Mouse (Mus musculus) heart, adult 2 months (tissue): ENCODE results near the gene Rasgrp4. TPM values are rescaled to one million over a fixed set of nuclear protein-coding genes. Genes with fewer than 3 reads are reported as not detected.
"Not testable (repeated sequence)": the region's sequence is repeated elsewhere in the genome, so short reads cannot be mapped to it uniquely, and the experiment has no call there.

ENCODE experiments used
- DNase-seq, 2 experiments: peaks; one replicate each; pipeline ENCODE4 v3.0.0; 2021
- H3K27ac ChIP-seq: fragments of 200-600 bp; 2 replicates; pipeline ENCODE4 v1.8.1; 2022
- H3K27me3 ChIP-seq: fragments of 200-500 bp; 2 replicates; pipeline ENCODE4 v1.6.1; 2012; ENCODE audit warnings: mild to moderate bottlenecking, low read length, inconsistent platforms, mixed read lengths; ENCODE audit not compliant: control insufficient read depth, insufficient read depth
- H3K36me3 ChIP-seq: fragments of 200-500 bp; 2 replicates; pipeline ENCODE4 v1.6.1; 2012; ENCODE audit warnings: low read length, inconsistent platforms; ENCODE audit not compliant: control insufficient read depth, insufficient read depth
- H3K4me1 ChIP-seq: fragments of 200-500 bp; 2 replicates; pipeline ENCODE4 v1.6.1; 2011; ENCODE audit warnings: low read length; ENCODE audit not compliant: control insufficient read depth, insufficient read depth
- H3K4me3 ChIP-seq: fragments of 200-600 bp; 2 replicates; pipeline ENCODE4 v1.8.1; 2022
- H3K79me2 ChIP-seq: fragments of 200-500 bp; replicated peaks from 2 replicates; pipeline ENCODE4 v1.6.1; 2012; ENCODE audit warnings: mild to moderate bottlenecking, inconsistent platforms, low read length, moderate library complexity, mixed read lengths; ENCODE audit not compliant: control insufficient read depth, insufficient read depth
- H3K9ac ChIP-seq: fragments of 200-500 bp; 2 replicates; pipeline ENCODE4 v1.6.1; 2012; ENCODE audit warnings: low read depth, mild to moderate bottlenecking, control low read depth, inconsistent platforms, low read length, mixed read lengths
- CTCF ChIP-seq: fragments of 200-600 bp; IDR thresholded peaks from 2 replicates; pipeline ENCODE4 v1.8.1; 2022; ENCODE audit warnings: antibody characterized with exemption, mild to moderate bottlenecking, moderate library complexity
- EP300 ChIP-seq: fragments of 200-500 bp; IDR thresholded peaks from 2 replicates; pipeline ENCODE4 v1.6.1; 2011; ENCODE audit warnings: low read depth, low read length, control low read depth; ENCODE audit not compliant: insufficient read depth
- POLR2A ChIP-seq: fragments of 200-500 bp; IDR thresholded peaks from 2 replicates; pipeline ENCODE4 v1.6.1; 2011; ENCODE audit warnings: mild to moderate bottlenecking, low read depth, low read length, control low read depth; ENCODE audit not compliant: insufficient read depth
- WGBS: fragments of 180-500 bp; shearing (Covaris S2); methylation state at CpG from one replicate; pipeline ENCODE4 v1.1.7; 2018; 5-methylcytosine and 5-hydroxymethylcytosine counted together
- intact Hi-C: fragments of 180-260 bp; cut with DNase I; formaldehyde crosslinking; loops from one replicate; pipeline ENCODE4 v1.15.1; 2025
- polyA plus RNA-seq: library from polyadenylated mRNA; depleted of rRNA; stranded (reverse); fragments of >200 nt; gene quantifications from 2 replicates; pipeline ENCODE4 v1.2.3, GENCODE M21; 2012; rRNA removed
- total RNA-seq, 2 experiments: library from RNA; stranded (reverse); gene quantifications; 2 replicates each; pipeline ENCODE4 v1.2.3; 2021

Rasgrp4 gene
- total and polyA plus RNA-seq, 3 experiments, result 1.4 to 3.6 (median 1.4) TPM

DNA sequence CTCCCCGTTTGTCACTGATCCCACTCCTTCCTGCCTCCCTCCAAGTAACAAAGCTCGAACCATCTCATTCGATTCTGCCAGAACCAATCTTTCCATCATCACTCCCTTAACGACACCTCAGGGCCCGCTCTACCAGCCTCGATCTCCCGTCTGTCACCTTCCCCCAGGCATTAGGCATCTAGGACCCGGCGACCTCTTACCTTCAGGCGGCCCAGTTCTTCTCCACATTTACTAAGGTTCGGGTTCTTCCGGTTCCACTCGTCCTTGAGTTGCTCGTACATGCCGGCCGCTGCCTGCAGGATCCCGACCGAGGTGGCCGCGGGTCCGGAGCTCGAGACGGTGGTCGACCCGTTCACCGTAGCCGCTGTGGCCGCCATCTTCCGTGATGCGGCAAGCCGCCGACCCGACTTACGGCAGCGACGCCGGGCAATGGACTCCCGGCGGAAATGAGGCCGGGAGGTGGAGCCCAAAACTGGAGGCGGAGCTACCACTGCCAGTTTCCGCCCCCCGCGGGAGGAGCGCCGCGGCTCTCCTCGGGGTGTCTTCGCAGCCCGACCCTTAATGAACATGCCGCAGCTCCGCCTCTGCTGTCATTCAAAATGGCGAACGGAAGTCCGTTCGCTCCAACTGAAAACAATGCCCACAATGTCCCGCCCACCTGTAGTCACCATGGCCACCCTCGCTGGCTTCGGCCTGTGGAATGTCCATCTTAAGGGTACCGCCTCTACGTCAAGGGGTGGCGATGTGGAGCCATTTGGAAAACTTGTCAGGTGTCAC is 45.6 kb downstream of the Rasgrp4 start, which contains the start of gene Psmd8:
Gene Psmd8 (minus strand): TSS at position 625 of the 777 bp plus-strand sequence.
- DNase-seq, result peak; percentile 98 to 99
- Histone ChIP-seq H3K27me3 (no peaks in the 10 kb centered on the region), H3K79me2 (peaks cover 2% of the 10 kb centered on the region; the same call in 1 of the 2 replicates), H3K9ac (peak within 1 kb of the TSS; percentile 66), H3K4me3 (peak within 1 kb of the TSS; percentile 97), H3K4me1 (peaks cover 2% of the 10 kb centered on the region; the same call in 1 of the 2 replicates), H3K36me3 (no peaks in the 10 kb centered on the region), H3K27ac (peak within 1 kb of the TSS; percentile 90)
- under 1% methylated on average over 62 of the region's 62 CpGs for WGBS
- TF ChIP-seq POLR2A, result peak; percentile 91
- TF ChIP-seq EP300, result peak; percentile 65; the same call in 1 of the 2 replicates
- TF ChIP-seq CTCF, result peak; percentile 79
- intact Hi-C loops, result loop anchor here (1.0 to 5.0 kb wide), 3 partner anchors 52 to 117 kb away; partner anchors contain the start of gene Kcnk6

DNA sequence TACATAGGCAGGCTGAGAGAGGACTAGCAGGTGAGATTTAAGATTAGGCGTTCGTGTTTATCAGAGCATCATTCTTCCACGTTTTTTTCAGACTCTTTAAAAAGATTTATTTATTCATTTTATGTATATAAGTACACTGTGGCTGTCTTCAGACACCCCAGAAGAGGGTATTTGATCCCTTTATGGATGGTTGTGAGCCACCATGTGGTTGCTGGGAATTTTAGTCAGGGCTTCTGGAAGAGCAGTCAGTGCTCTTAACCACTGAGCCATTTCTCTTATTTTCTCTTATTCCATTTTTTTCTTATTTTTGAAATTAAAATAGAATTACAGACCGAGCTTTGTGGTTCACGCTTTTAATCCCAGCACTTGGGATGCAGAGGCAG is 46.2 kb downstream of the Rasgrp4 start:
- WGBS, result 36% methylated on average over 5 of the region's 5 CpGs
- Histone ChIP-seq H3K79me2 (peaks cover 2% of the 10 kb centered on the region; the same call in 1 of the 2 replicates), H3K36me3 (no peaks in the 10 kb centered on the region), H3K4me3 (peak overlapping the region; percentile 28; the same call in 1 of the 2 replicates), H3K4me1 (peaks cover 2% of the 10 kb centered on the region; the same call in 1 of the 2 replicates), H3K9ac (no peak overlapping the region), H3K27me3 (no peaks in the 10 kb centered on the region), H3K27ac (peak overlapping the region; percentile 26)
- no peak for TF ChIP-seq CTCF
- no peak for TF ChIP-seq EP300
- TF ChIP-seq POLR2A, result no peak
- no peak for DNase-seq
- intact Hi-C loops, result loop anchor here (1.0 to 5.0 kb wide), 3 partner anchors 51 to 116 kb away; partner anchors contain the start of gene Kcnk6

DNA sequence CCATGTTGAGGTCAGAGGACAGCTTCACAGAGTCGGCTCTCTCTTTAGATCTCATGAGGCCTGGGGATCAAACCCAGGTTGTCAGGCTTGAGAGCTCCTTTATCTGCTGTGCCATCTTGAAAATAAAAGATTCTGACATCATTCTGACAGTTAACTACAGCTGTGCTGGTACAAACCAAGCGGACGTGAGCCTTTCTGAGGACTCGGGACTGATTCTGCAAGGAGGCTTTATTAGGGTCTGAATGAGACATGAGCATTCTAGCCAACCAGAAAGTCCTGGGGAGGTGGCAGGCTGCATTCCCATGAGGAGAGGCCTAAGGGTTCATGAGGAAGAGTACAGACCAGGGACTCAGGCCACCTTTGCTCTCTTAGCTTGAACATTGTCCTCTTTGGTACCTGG is 46.7 kb downstream of the Rasgrp4 start:
- intact Hi-C loops, result loop anchor here (2.0 to 5.0 kb wide), 2 partner anchors 51 to 115 kb away; partner anchors contain the start of gene Kcnk6
- not testable (repeated sequence) for H3K27me3 ChIP-seq, H3K36me3 ChIP-seq, H3K27ac ChIP-seq, H3K4me3 ChIP-seq, H3K4me1 ChIP-seq, DNase-seq, H3K9ac ChIP-seq, H3K79me2 ChIP-seq
- WGBS, result 94% methylated on average over 4 of the region's 4 CpGs

DNA sequence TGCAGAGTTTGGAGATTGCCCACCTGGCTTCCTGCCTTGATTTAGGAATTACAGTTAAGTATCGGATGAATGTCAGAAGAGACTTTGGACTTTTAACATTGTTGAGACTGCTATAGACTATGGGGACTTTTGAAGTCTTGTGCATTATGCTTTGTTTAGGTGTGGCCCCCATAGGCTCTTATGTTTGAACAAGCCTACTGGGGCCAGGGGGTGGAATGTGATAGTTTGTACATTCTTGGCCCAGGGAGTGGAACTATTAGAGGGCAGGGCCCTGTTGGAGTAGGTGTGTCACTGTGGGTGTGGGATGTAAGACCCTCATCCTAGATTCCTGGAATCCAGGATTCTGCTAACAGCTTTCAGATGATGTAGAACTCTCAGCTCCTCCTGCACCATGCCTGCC is 59.6 kb downstream of the Rasgrp4 start:
- H3K79me2 ChIP-seq, H3K36me3 ChIP-seq, H3K27me3 ChIP-seq, H3K27ac ChIP-seq, H3K4me1 ChIP-seq, H3K9ac ChIP-seq, intact Hi-C loops, DNase-seq, H3K4me3 ChIP-seq: not testable (repeated sequence)
- 100% methylated on average over 1 of the region's 1 CpGs for WGBS

DNA sequence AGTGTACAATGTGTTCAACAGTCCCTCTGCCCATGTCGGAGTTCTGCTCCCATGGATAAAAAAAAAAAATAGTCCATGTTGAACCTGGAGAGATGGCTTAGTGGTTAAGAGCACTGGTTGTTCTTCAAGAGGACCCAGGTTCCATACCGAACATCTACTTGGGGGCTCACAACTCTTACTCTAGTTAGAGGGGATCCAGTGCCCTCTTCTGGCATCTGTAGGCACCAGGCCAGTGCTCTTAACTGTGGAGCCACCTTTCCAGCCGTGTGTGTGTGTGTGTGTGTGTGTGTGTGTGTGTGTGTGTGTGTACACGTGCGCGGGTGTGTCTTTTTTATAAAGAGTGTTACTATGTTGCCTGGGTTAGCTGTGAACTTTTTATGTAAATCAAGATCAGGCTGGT is 67.9 kb downstream of the Rasgrp4 start:
- Histone ChIP-seq H3K27ac (no peak overlapping the region), H3K4me3 (no peak overlapping the region), H3K4me1 (no peaks in the 10 kb centered on the region), H3K79me2 (no peaks in the 10 kb centered on the region), H3K27me3 (no peaks in the 10 kb centered on the region), H3K9ac (no peak overlapping the region), H3K36me3 (no peaks in the 10 kb centered on the region)
- 74% methylated on average over 6 of the region's 6 CpGs for WGBS
- TF ChIP-seq CTCF, result no peak
- TF ChIP-seq POLR2A, result no peak
- TF ChIP-seq EP300, result no peak
- intact Hi-C loops, result no loop called here
- no peak for DNase-seq

Other genes starting within 250 kb of the Rasgrp4 start
- 10 to 100 TPM; 66.1 to 85.7 TPM for gene Actn4, start 172.5 kb upstream of the Rasgrp4 start, total RNA-seq
- gene Actn4, start 172.5 kb upstream of the Rasgrp4 start, polyA plus RNA-seq, result 123 and 132 TPM in 2 replicates
- 100 to 1,000 TPM; 156 to 177 TPM for gene Eif3k, start 153.0 kb upstream of the Rasgrp4 start, total RNA-seq
- 221 and 283 TPM in 2 replicates for gene Eif3k, start 153.0 kb upstream of the Rasgrp4 start, polyA plus RNA-seq
- gene Map4k1, start 152.8 kb upstream of the Rasgrp4 start, total RNA-seq, result 1 to 10 TPM in 1 of 2 experiments, under 1 TPM in 1; 0.91 to 1.1 TPM
- 2.7 and 3.4 TPM in 2 replicates for gene Map4k1, start 152.8 kb upstream of the Rasgrp4 start, polyA plus RNA-seq
- gene Ryr1, start 9.7 kb upstream of the Rasgrp4 start, total RNA-seq, result under 1 TPM; 0.08 to 0.18 TPM
- gene Ryr1, start 9.7 kb upstream of the Rasgrp4 start, polyA plus RNA-seq, result under 0.01 and 0.06 TPM in 2 replicates
- gene Fam98c, start 21.4 kb downstream of the Rasgrp4 start, total RNA-seq, result 10 to 100 TPM; 10.4 to 12.7 TPM
- gene Fam98c, start 21.4 kb downstream of the Rasgrp4 start, polyA plus RNA-seq, result 16.3 and 18.0 TPM in 2 replicates
- under 1 TPM; 0.18 to 0.29 TPM for gene Ggn, start 35.4 kb downstream of the Rasgrp4 start, total RNA-seq
- 0.35 and 0.43 TPM in 2 replicates for gene Ggn, start 35.4 kb downstream of the Rasgrp4 start, polyA plus RNA-seq
- gene Spred3, start 35.6 kb downstream of the Rasgrp4 start, total RNA-seq, result 1 to 10 TPM in 1 of 2 experiments, under 1 TPM in 1; 0.52 to 1.0 TPM
- 1.2 and 1.6 TPM in 2 replicates for gene Spred3, start 35.6 kb downstream of the Rasgrp4 start, polyA plus RNA-seq
- 100 to 1,000 TPM; 103 to 116 TPM for gene Psmd8, start 45.9 kb downstream of the Rasgrp4 start, total RNA-seq
- gene Psmd8, start 45.9 kb downstream of the Rasgrp4 start, polyA plus RNA-seq, result 120 and 191 TPM in 2 replicates
- gene Catsperg1, start 79.2 kb downstream of the Rasgrp4 start, total RNA-seq, result under 1 TPM; 0.30 to 0.34 TPM
- gene Catsperg1, start 79.2 kb downstream of the Rasgrp4 start, polyA plus RNA-seq, result 1.0 and 2.4 TPM in 2 replicates
- 1 to 10 TPM; 2.9 to 3.2 TPM for gene Kcnk6, start 97.7 kb downstream of the Rasgrp4 start, total RNA-seq
- 8.2 and 8.4 TPM in 2 replicates for gene Kcnk6, start 97.7 kb downstream of the Rasgrp4 start, polyA plus RNA-seq
- gene Yif1b, start 103.5 kb downstream of the Rasgrp4 start, total RNA-seq, result 10 to 100 TPM; 63.6 to 74.6 TPM
- gene Yif1b, start 103.5 kb downstream of the Rasgrp4 start, polyA plus RNA-seq, result 123 and 138 TPM in 2 replicates
- gene 2200002D01Rik, start 113.6 kb downstream of the Rasgrp4 start, total RNA-seq, result 1 to 10 TPM; 1.5 to 2.0 TPM
- gene 2200002D01Rik, start 113.6 kb downstream of the Rasgrp4 start, polyA plus RNA-seq, result 0.98 and 1.00 TPM in 2 replicates
- gene Spint2, start 147.1 kb downstream of the Rasgrp4 start, total RNA-seq, result 10 to 100 TPM; 39.4 to 46.4 TPM
- gene Spint2, start 147.1 kb downstream of the Rasgrp4 start, polyA plus RNA-seq, result 40.5 and 45.7 TPM in 2 replicates
- gene Ppp1r14a, start 154.5 kb downstream of the Rasgrp4 start, total RNA-seq, result 10 to 100 TPM in 1 of 2 experiments, 1 to 10 TPM in 1; 8.7 to 10.3 TPM
- 16.3 and 18.4 TPM in 2 replicates for gene Ppp1r14a, start 154.5 kb downstream of the Rasgrp4 start, polyA plus RNA-seq
- gene Dpf1, start 169.1 kb downstream of the Rasgrp4 start, total RNA-seq, result under 1 TPM in 1 of 2 experiments, not detected in 1; 0.27 TPM
- gene Dpf1, start 169.1 kb downstream of the Rasgrp4 start, polyA plus RNA-seq, result 0.21 and 0.38 TPM in 2 replicates